Mouse (Mus musculus): ENCODE measurements around the gene Jmjd1c. TPM values are rescaled to one million over a fixed set of nuclear protein-coding genes. Genes with fewer than 3 reads are reported as not detected.

Jmjd1c gene
- total RNA-seq (2023) = 100 to 1,000 TPM; 147 to 163 TPM

DNA sequence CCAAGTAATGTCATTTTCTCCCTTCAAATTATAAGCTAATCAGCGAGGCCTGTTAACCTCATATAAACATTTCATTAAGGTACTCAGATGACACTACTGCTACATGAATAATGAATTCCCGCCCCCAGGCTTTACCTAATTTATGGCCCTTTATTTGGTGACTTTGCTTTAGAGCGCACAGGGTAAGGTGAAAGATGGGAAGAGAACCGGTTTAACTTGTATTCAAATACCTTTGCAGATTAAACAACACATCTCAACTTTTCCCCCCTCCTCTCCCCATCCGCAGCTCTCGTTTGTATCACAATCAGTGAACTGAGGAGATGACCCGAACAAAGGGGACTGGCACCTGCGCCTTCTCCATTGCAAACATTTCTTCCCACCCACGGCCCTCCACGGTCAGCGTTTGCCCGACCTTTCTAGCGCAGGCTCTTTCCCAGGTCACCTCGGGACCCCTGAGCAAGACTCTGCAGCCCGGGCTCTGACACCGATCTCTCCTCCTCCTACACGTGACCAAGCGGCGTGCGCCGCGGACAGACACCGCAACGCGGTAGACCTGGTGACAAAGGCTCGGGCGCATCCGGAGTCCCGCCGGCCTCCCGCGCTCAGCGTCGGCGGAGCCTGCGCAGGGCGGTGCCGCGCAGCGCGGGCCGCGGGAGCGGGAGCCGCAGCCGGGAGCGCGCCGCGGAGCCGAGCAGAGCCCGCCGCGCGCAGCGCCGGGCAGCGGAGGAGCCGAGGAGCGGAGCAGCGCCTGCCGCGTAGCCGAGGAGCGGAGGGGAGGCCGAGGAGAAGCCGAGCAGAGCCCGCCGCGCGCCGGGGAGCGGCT is at the start of gene Jmjd1c:
Gene Jmjd1c, plus strand, starts transcription at position 328 of the 823 bp plus-strand sequence.

DNA sequence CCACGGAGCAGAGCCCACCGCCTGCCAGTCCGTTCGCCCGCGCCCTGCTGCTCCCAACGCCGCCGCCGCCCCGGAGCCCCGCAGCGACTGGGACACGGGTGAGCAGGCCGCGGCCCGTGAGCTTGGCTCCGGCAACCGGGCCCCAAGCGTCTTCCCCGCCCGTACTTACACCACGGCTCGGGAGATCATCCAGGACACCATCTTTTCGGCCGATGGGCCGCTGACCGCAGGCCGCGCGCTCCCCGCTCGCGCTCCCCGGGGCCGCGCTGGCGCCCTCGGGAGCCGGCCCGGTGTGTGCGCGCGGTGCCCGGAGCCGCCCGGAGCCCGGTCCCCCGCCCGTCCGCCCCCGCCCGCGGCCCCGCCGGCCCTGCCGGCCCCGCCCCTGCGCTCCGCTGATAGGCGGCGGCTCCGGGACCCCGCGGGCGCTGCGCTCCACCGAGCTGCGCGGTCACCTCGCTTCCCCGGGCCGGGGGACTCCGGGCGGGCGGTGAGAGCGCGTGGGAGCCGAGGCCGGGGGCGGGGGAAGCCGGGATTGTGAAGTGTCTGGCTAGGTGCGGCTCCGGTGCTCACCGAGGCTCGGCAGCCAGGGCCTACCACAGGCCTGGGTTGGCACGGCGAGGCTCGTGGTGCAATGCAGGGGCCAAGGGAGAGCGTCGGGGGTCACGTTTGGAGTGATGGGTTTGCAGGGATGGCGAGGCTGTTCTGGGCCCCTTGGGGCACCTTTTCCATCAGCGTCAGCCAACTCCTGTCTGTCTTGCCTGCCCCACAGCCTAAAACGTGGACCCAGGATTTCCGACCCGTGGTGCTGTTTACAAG is 904 bp downstream of the Jmjd1c start, which contains the start of gene Reep3:
Gene Reep3, minus strand, starts transcription at position 325 of the 816 bp plus-strand sequence.

DNA sequence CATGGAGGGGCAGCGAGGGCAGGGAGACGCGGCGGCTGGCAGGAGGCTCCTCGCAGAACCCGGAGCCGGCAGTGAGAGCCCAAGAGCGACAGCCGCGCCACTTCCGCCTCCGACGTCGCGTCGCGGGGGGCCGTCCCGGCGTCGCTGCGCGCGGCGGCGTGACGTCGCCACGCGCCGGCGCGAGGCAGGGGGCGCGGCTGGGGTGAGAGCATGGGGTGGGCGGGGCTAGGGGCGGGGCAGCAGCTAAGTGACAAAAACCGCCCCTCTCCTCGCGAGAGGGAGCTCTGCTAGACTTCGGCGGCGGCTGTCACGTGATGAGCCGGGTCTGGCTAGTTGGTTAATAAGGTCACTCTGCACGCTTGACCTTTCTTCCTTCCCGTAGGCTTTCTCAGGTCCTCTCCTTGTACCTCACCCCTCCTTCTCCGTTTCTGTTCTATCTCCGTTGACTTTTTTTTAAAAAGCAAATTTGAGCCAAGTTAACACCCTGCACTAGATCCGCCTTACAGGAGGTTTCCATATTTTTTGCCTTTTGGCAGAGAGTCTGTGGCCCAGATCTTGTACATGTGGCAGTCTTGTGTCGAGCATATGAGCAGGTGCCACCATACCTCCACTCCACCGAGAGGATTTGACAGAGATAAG is 189.4 kb downstream of the Jmjd1c start, which contains the start of gene Nrbf2:
Gene Nrbf2, minus strand, starts transcription at position 130 of the 639 bp plus-strand sequence.

Other genes starting within 250 kb of the Jmjd1c start
- 10 to 100 TPM; 62.4 to 63.8 TPM for gene Reep3, start 820 bp downstream of the Jmjd1c start, total RNA-seq (2023)
- 10 to 100 TPM; 10.1 to 13.2 TPM for gene Nrbf2, start 189.2 kb downstream of the Jmjd1c start, total RNA-seq (2023)

Data from neutrophil, adult 83 days (primary cell).